Mouse (Mus musculus) ES-Bruce4 (cell line): ENCODE data around the gene Peli2.

ENCODE experiments used
- CTCF ChIP-seq: IDR thresholded peaks from one replicate; pipeline ENCODE4 v1.8.1; 2011; ENCODE audit warnings: low read depth, low read length
- EP300 ChIP-seq: IDR thresholded peaks from 2 replicates; pipeline ENCODE4 v1.6.1; 2011; ENCODE audit warnings: low read depth, low read length; ENCODE audit not compliant: insufficient read depth

GRCm38 (mm10) chr14:48323771-48324459, 203.3 kb downstream of the Peli2 start:
- TF ChIP-seq CTCF (no peak), EP300 (no peak)
